Mouse (Mus musculus) stomach, postnatal 0 days (tissue): ENCODE measurements at regions not wholly inside any gene's neighbourhood (a gene's known extent, or its start where the extent isn't known, plus 50 kb on each side); places are given as distances from the start of the nearest gene placed in this dataset.

ENCODE experiments used
- ATAC-seq: fragments of 200-750 bp; cut with Nextera tagmentation; 2 replicates; pipeline ENCODE4 v1.8.0; 2017; ENCODE audit not compliant: low FRiP score, low TSS enrichment
- DNase-seq: peaks from one replicate; pipeline ENCODE4 v3.0.0-alpha.2; 2016; ENCODE audit warnings: low spot score
- H3K27ac ChIP-seq: fragments of 300-500 bp; sonication (generic); replicated peaks from 2 replicates; pipeline ENCODE4 v1.5.1; 2014; ENCODE audit warnings: mild to moderate bottlenecking, control low read depth
- H3K27me3 ChIP-seq: fragments of 300-500 bp; sonication (generic); 2 replicates; pipeline ENCODE4 v1.6.1; 2014; ENCODE audit warnings: low read length; ENCODE audit not compliant: control insufficient read depth, insufficient read depth
- H3K36me3 ChIP-seq: fragments of 300-500 bp; sonication (generic); 2 replicates; pipeline ENCODE4 v1.6.1; 2014; ENCODE audit warnings: low read length, mixed read lengths; ENCODE audit not compliant: control insufficient read depth, insufficient read depth
- H3K4me1 ChIP-seq: fragments of 300-500 bp; sonication (generic); replicated peaks from 2 replicates; pipeline ENCODE4 v1.6.1; 2014; ENCODE audit warnings: antibody characterized with exemption; ENCODE audit not compliant: control insufficient read depth, insufficient read depth
- H3K4me2 ChIP-seq: fragments of 300-500 bp; sonication (generic); replicated peaks from 2 replicates; pipeline ENCODE4 v1.6.1; 2014; ENCODE audit warnings: low read depth, mild to moderate bottlenecking, control low read depth, moderate library complexity
- H3K4me3 ChIP-seq: fragments of 300-500 bp; sonication (generic); 2 replicates; pipeline ENCODE4 v1.5.1; 2014; ENCODE audit warnings: low read depth, low read length, control low read depth
- H3K9ac ChIP-seq: fragments of 300-500 bp; sonication (generic); 2 replicates; pipeline ENCODE4 v1.6.1; 2014; ENCODE audit warnings: mild to moderate bottlenecking, low read length, control low read depth, mixed read lengths
- H3K9me3 ChIP-seq: fragments of 300-500 bp; sonication (generic); 2 replicates; pipeline ENCODE4 v1.6.1; 2016; ENCODE audit warnings: low read length; ENCODE audit not compliant: control insufficient read depth
- CTCF ChIP-seq: IDR thresholded peaks from 2 replicates; pipeline ENCODE4 v1.5.1; 2016; ENCODE audit warnings: antibody characterized with exemption, low read depth, mild to moderate bottlenecking, moderate library complexity
- EP300 ChIP-seq: optimal IDR thresholded peaks from 2 replicates; pipeline ENCODE3; 2016; ENCODE audit warnings: antibody characterized with exemption
- WGBS: fragments of 180-500 bp; shearing (Covaris S2); extraction: QIAGEN DNeasy Blood & Tissue Kit; methylation state at CpG from one replicate; pipeline ENCODE4 v1.1.7; 2014; 5-methylcytosine and 5-hydroxymethylcytosine counted together

DNA sequence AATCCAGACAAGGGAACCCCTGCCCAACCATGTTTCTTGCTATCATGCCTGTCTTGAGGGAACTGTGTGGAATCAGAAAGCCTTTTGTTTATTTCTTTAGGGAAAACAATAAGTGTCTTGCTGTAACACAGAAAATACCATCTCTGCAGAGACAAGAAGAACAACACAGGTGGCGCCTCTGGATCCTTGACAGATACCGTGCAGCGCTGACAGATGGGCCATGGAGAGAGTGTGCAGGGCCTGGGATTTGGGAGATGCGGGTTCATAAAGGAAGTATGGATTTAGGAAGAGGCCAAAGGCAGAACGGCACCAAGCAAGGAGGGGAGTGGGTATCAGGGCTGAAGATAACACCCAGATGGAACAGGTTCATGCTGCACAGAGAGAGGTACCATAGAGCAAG is 209.3 kb downstream of the Drd1 start:
- H3K4me1 ChIP-seq = no peaks in the 10 kb centered on the region
- H3K9me3 ChIP-seq = no peaks in the 10 kb centered on the region
- H3K4me2 ChIP-seq = no peak overlapping the region
- H3K27me3 ChIP-seq = no peaks in the 10 kb centered on the region
- no peak overlapping the region for H3K27ac ChIP-seq
- WGBS = 80% methylated on average over 5 of the region's 5 CpGs
- H3K9ac ChIP-seq = no peak overlapping the region
- ATAC-seq (no peak), DNase-seq (no peak)
- no peak overlapping the region for H3K4me3 ChIP-seq
- no peak for TF ChIP-seq CTCF
- TF ChIP-seq EP300 = no peak
- no peaks in the 10 kb centered on the region for H3K36me3 ChIP-seq

DNA sequence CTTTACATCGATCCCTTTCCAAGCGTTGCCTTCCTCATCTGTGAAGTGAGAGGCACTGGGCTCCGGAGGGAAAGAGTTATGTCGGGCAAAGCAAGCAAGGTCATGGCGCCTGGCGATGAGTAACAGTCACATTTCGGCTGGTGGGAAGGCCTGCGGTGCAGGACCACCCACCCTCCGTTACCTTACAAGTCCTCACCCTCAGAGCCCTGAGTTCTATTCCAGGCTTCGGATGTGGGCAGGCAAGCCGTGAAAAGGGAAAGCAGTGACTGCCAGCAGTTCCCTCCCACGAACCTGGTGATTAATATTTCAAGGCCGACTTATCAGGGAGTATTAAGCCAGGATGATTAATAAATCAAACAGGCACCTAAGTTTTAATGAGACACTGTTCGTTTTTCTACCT is 209.7 kb downstream of the Drd1 start:
- H3K4me3 ChIP-seq = no peak overlapping the region
- H3K4me1 ChIP-seq = no peaks in the 10 kb centered on the region
- H3K27me3 ChIP-seq = no peaks in the 10 kb centered on the region
- no peaks in the 10 kb centered on the region for H3K9me3 ChIP-seq
- WGBS = 78% methylated on average over 14 of the region's 14 CpGs
- no peak for TF ChIP-seq EP300
- no peak overlapping the region for H3K27ac ChIP-seq
- no peak overlapping the region for H3K4me2 ChIP-seq
- DNase-seq (no peak), ATAC-seq (no peak)
- no peak overlapping the region for H3K9ac ChIP-seq
- no peaks in the 10 kb centered on the region for H3K36me3 ChIP-seq

DNA sequence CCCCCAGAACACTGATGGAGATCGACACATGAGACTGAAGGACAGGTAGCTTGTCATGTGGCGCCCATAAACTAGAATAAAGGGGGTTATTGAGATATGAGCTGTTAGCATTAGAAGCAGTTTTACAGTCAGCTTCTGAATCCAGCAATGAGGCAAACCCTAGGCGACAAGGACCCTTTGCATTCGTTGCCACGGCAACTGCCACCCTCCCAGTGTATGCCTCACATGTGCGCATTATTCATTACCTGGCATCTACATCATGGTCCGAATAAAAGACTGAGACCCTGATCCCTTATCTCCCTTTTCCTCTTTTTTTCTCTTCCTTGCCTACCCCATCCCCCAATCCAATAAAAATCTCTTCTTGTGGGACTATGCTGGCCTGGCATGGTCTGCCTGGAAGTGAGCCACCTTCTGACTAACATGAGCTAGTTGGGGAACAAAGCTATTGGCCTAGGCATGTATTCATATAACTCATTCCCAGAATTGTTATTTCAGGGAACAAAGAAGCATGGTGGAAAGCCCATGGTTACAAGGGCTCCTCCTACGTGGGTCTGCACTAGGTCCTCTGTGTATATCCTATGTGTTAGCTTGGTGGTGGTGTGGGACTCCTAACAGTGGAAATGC is 229.4 kb downstream of the Drd1 start:
- 69% methylated on average over 8 of the region's 8 CpGs for WGBS
- Histone ChIP-seq H3K4me1 (no peaks in the 10 kb centered on the region), H3K4me2 (no peak overlapping the region), H3K27me3 (no peaks in the 10 kb centered on the region), H3K4me3 (no peak overlapping the region), H3K9ac (no peak overlapping the region), H3K36me3 (no peaks in the 10 kb centered on the region), H3K27ac (no peak overlapping the region), H3K9me3 (no peaks in the 10 kb centered on the region)
- TF ChIP-seq CTCF (no peak), EP300 (no peak)
- ATAC-seq (no peak), DNase-seq (no peak)

DNA sequence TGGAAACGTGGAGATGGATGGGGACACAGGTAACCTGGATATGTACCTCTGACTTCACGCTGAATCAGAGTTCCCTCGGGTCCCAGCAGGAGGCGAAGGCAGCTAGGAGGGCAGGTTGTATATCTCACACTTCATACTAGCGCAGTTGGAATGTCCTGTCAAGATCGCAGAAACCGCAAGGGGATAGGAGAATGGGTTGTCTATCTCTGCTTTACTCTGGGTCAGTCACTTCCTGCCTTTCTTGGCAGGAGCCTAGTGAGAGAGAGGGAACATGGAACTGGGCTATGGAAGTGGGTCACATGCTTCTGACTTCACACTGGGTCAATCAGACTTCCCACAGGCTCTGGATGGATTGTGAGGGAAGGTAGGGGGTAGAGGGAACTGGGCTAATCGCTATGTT is 233.4 kb downstream of the Drd1 start:
- no peak overlapping the region for H3K4me2 ChIP-seq
- no peak overlapping the region for H3K9ac ChIP-seq
- no peaks in the 10 kb centered on the region for H3K36me3 ChIP-seq
- no peaks in the 10 kb centered on the region for H3K9me3 ChIP-seq
- ATAC-seq = no peak
- TF ChIP-seq CTCF (no peak), EP300 (no peak)
- WGBS = 79% methylated on average over 8 of the region's 8 CpGs
- DNase-seq = no peak
- H3K4me1 ChIP-seq = no peaks in the 10 kb centered on the region
- H3K27me3 ChIP-seq = no peaks in the 10 kb centered on the region
- H3K4me3 ChIP-seq = no peak overlapping the region
- no peak overlapping the region for H3K27ac ChIP-seq

DNA sequence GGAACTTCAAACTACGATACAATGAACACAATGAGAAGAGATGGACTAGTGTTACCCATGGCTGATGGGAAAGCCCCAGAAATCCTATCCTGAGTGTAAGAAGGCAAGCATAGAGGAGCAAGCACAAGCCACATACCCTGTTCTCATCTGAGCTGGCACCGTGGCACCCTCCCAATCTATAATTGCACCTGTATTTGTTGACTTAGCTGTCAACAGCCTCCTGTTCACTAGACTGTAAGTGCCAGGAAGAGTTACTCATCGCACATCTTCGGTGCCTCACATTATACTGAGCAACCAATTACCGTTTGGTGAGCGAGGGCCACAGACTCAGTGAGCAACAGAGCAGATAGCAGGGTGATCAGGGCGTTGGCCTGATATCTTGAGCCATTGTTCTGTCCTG is 239.9 kb downstream of the Drd1 start:
- TF ChIP-seq CTCF (no peak), EP300 (no peak)

DNA sequence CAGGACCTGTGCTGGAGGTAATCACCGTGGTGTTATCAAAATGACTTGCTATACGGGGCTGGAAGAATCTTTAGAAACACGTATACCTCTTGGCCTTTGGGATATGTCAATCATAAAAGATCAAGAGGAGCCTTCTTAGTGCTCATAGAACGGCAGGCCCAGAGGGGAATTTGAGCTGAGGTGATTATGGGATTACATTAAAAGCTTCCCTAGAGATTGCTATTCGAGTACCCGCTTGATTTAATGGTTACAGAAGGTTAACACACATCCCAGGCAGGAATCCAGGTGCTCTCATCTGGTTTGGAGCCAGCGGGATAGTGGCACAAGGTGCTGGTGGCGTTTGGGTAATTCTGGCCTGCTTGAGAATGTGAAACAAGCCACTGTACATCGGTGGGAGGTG is 241.4 kb downstream of the Drd1 start:
- no peak overlapping the region for H3K9ac ChIP-seq
- H3K4me2 ChIP-seq = no peak overlapping the region
- H3K9me3 ChIP-seq = no peaks in the 10 kb centered on the region
- no peaks in the 10 kb centered on the region for H3K27me3 ChIP-seq
- no peak for ATAC-seq
- WGBS = 57% methylated on average over 9 of the region's 9 CpGs
- no peaks in the 10 kb centered on the region for H3K4me1 ChIP-seq
- DNase-seq = no peak
- H3K36me3 ChIP-seq = no peaks in the 10 kb centered on the region
- no peak overlapping the region for H3K27ac ChIP-seq
- H3K4me3 ChIP-seq = no peak overlapping the region
- TF ChIP-seq EP300 (no peak), CTCF (no peak)

More for the DNA sequence above, 239.9 kb downstream of the Drd1 start:
- ATAC-seq (no peak), DNase-seq (no peak)
- Histone ChIP-seq H3K36me3 (no peaks in the 10 kb centered on the region), H3K27me3 (no peaks in the 10 kb centered on the region), H3K27ac (no peak overlapping the region), H3K9ac (no peak overlapping the region), H3K4me1 (no peaks in the 10 kb centered on the region), H3K4me3 (no peak overlapping the region), H3K4me2 (no peak overlapping the region), H3K9me3 (no peaks in the 10 kb centered on the region)
- 76% methylated on average over 7 of the region's 7 CpGs for WGBS
